Mouse (Mus musculus) small intestine, adult 2 months (tissue): Measurements from ENCODE around the gene Rnf225.

Experiments used
- CTCF ChIP-seq: fragments of 200-500 bp; IDR thresholded peaks from 2 replicates; pipeline ENCODE4 v1.5.1; 2012; ENCODE audit warnings: low read depth, mild to moderate bottlenecking, control low read depth, inconsistent platforms, low read length, moderate library complexity, mixed read lengths; ENCODE audit not compliant: insufficient replicate concordance, insufficient read length; ENCODE audit errors: extremely low read depth
- POLR2A ChIP-seq: fragments of 200-500 bp; IDR thresholded peaks from 2 replicates; pipeline ENCODE4 v1.6.1; 2012; ENCODE audit warnings: low read depth, mild to moderate bottlenecking, control low read depth, inconsistent platforms, low read length, moderate library complexity

GRCm38 (mm10) chr7:12921318-12921704 is 5.9 kb upstream of the Rnf225 start:
- TF ChIP-seq CTCF: no peak
- TF ChIP-seq POLR2A: no peak
